Mouse (Mus musculus): ENCODE results near the gene Morn1. TPM values are rescaled to one million over a fixed set of nuclear protein-coding genes. Genes with fewer than 3 reads are reported as not detected.
A peak's percentile ranks its signal among the peaks of the same experiment; 100 is the strongest.

Morn1 gene
- polyA plus RNA-seq, 2 experiments, result 4.7 to 7.9 TPM

GRCm38 (mm10) chr4:155079666-155080065 is 6.7 kb upstream of the Morn1 start:
- H3K27ac ChIP-seq (replicated peaks; ENCODE audit: low read depth, low read length), result no peak overlapping the region
- H3K9ac ChIP-seq (ENCODE audit: low read depth, low read length, severe bottlenecking), result no peak overlapping the region
- peaks cover 83% of the 10 kb centered on the region for H3K36me3 ChIP-seq (ENCODE audit: control insufficient read depth, insufficient read depth, low read length)
- no peak overlapping the region for H3K4me3 ChIP-seq (replicated peaks; ENCODE audit: low read length)
- peaks cover 1% of the 10 kb centered on the region for H3K4me1 ChIP-seq (ENCODE audit: control insufficient read depth, insufficient read depth, low read length)
- DNase-seq (ENCODE audit: low spot score), result no peak
- no peaks in the 10 kb centered on the region for H3K9me3 ChIP-seq (ENCODE audit: control insufficient read depth, low read length)
- 89% methylated on average over 6 of the region's 6 CpGs for WGBS
- H3K4me2 ChIP-seq (replicated peaks; ENCODE audit: low read depth, low read length, severe bottlenecking), result no peak overlapping the region
- H3K27me3 ChIP-seq (ENCODE audit: control insufficient read depth, insufficient read depth, low read length), result no peaks in the 10 kb centered on the region
- no peak for ATAC-seq (ENCODE audit: low FRiP score, low read depth)
- TF ChIP-seq POLR2A (IDR thresholded peaks at IDR 0.05; ENCODE audit: borderline replicate concordance, extremely low read depth, insufficient read depth, insufficient read length), result no peak

DNA sequence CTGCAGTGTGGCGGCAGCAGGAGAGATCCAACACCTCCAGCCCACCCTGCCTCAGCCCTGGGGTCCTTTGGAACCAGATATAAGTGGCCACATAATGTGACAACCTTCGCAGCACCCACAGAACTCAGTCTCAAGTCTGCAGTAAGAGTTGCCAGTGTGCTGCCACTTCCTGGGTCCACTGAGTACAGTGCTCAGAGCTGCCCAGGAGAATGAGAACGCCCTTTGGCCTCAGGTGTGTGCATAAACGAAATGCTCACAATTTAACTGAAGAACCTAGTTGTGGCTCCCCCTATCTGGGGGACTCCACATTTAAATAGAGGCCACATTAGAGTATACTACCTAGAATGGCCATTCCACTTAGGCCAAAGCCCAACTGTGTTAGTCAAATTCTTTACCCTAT is 2.8 kb upstream of the Morn1 start:
- H3K4me3 ChIP-seq (replicated peaks; ENCODE audit: low read length), result no peak overlapping the region
- no peak for TF ChIP-seq POLR2A (IDR thresholded peaks at IDR 0.05; ENCODE audit: borderline replicate concordance, extremely low read depth, insufficient read depth, insufficient read length)
- H3K27ac ChIP-seq (replicated peaks; ENCODE audit: low read depth, low read length), result no peak overlapping the region
- no peaks in the 10 kb centered on the region for H3K27me3 ChIP-seq (ENCODE audit: control insufficient read depth, insufficient read depth, low read length)
- H3K9ac ChIP-seq (ENCODE audit: low read depth, low read length, severe bottlenecking), result no peak overlapping the region
- WGBS, result 88% methylated on average over 4 of the region's 4 CpGs
- peaks cover 44% of the 10 kb centered on the region for H3K36me3 ChIP-seq (ENCODE audit: control insufficient read depth, insufficient read depth, low read length)
- H3K4me2 ChIP-seq (replicated peaks; ENCODE audit: low read depth, low read length, severe bottlenecking), result no peak overlapping the region
- H3K9me3 ChIP-seq (ENCODE audit: control insufficient read depth, low read length), result no peaks in the 10 kb centered on the region
- DNase-seq (ENCODE audit: low spot score) (no peak), ATAC-seq (ENCODE audit: low FRiP score, low read depth) (no peak)
- peaks cover 18% of the 10 kb centered on the region for H3K4me1 ChIP-seq (ENCODE audit: control insufficient read depth, insufficient read depth, low read length)

GRCm38 (mm10) chr4:155084351-155084750 is 2.0 kb upstream of the Morn1 start:
- no peak for ATAC-seq (ENCODE audit: low FRiP score, low read depth)
- 94% methylated on average over 7 of the region's 7 CpGs for WGBS

DNA sequence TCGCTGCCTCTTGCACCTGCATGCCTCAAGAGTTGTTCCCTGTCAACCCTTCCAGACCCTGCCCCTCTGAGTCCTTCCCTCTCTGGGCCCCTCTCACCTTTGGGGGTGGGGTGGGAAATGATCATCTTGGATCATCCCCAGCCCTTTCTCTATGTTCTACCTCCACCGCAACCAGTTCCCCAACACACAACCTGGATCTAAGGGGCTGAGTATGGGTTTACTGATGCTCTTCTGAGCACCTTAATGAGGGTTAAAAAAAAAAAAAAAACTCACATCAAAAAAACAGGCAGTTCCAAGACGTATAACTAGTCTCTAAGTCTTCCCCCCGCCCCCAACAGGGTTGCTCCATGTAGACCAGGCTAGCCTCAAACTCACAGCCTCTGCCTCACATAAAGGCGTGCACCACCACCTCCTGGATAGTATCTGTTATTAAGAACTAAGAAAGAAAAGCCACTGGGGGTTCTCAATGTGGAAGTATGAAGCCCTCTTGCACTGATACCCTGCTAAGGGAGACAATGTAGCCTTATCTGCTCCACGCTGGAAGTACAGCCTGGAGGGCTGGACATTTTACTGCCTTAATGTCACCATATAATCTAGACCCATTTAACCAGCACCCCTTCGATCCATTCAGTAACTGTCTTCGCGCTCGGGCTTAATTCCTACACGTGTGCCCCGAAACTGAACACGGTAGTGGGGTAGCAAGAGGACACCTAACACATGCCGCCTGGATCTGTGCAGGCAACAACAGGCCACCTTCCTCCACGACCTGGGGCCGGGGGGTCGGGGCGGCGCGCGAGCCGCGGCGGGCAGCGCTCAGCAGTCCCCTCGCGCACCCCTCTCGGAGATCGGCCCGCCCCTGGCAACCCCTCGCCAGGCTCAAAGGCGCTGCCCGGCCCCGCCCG is 920 bp upstream of the Morn1 start:
- no peak for TF ChIP-seq POLR2A (IDR thresholded peaks at IDR 0.05; ENCODE audit: borderline replicate concordance, extremely low read depth, insufficient read depth, insufficient read length)
- Histone ChIP-seq H3K9me3 (ENCODE audit: control insufficient read depth, low read length) (no peaks in the 10 kb centered on the region), H3K9ac (ENCODE audit: low read depth, low read length, severe bottlenecking) (peak overlapping the region; percentile 91), H3K4me1 (ENCODE audit: control insufficient read depth, insufficient read depth, low read length) (peaks cover 18% of the 10 kb centered on the region), H3K4me2 (replicated peaks; ENCODE audit: low read depth, low read length, severe bottlenecking) (peak overlapping the region; percentile 83), H3K36me3 (ENCODE audit: control insufficient read depth, insufficient read depth, low read length) (peaks cover 38% of the 10 kb centered on the region), H3K27ac (replicated peaks; ENCODE audit: low read depth, low read length) (peak overlapping the region; percentile 91), H3K4me3 (replicated peaks; ENCODE audit: low read length) (peak overlapping the region; percentile 92), H3K27me3 (ENCODE audit: control insufficient read depth, insufficient read depth, low read length) (no peaks in the 10 kb centered on the region)
- DNase-seq (ENCODE audit: low spot score), result no peak
- ATAC-seq (ENCODE audit: low FRiP score, low read depth), result peak; percentile 53; the same call in 1 of the 2 replicates
- WGBS, result 7% methylated on average over 30 of the region's 35 CpGs

More at GRCm38 (mm10) chr4:155084351-155084750, 2.0 kb upstream of the Morn1 start:
- Histone ChIP-seq H3K4me1 (ENCODE audit: control insufficient read depth, insufficient read depth, low read length) (peaks cover 18% of the 10 kb centered on the region), H3K4me3 (replicated peaks; ENCODE audit: low read length) (no peak overlapping the region), H3K9me3 (ENCODE audit: control insufficient read depth, low read length) (no peaks in the 10 kb centered on the region), H3K36me3 (ENCODE audit: control insufficient read depth, insufficient read depth, low read length) (peaks cover 45% of the 10 kb centered on the region), H3K27me3 (ENCODE audit: control insufficient read depth, insufficient read depth, low read length) (no peaks in the 10 kb centered on the region), H3K9ac (ENCODE audit: low read depth, low read length, severe bottlenecking) (no peak overlapping the region), H3K27ac (replicated peaks; ENCODE audit: low read depth, low read length) (no peak overlapping the region), H3K4me2 (replicated peaks; ENCODE audit: low read depth, low read length, severe bottlenecking) (0 out of 2 replicates have a peak overlapping the region, but pooled peaks have one; percentile 83)
- TF ChIP-seq POLR2A (IDR thresholded peaks at IDR 0.05; ENCODE audit: borderline replicate concordance, extremely low read depth, insufficient read depth, insufficient read length), result no peak
- no peak for DNase-seq (ENCODE audit: low spot score)

DNA sequence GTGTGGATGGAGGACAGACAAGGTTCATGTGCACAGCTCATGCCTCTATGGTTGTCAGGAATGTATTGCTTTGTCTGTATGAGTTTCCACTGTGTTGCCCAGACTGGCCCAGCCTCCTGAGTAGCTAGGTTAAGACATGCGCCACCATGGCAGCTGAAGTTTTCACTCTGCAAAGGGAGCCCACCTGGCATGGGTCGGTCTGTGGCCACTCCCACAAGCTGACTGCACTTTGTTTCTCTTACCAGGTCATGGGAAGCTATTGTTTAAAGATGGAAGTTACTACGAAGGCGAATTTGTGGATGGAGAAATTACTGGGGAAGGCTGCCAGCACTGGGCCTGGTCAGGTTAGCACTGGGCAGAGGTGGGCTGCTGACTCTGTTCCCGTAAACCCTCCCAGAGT is 2.9 kb downstream of the Morn1 start:
- Histone ChIP-seq H3K27ac (replicated peaks; ENCODE audit: low read depth, low read length) (no peak overlapping the region), H3K4me2 (replicated peaks; ENCODE audit: low read depth, low read length, severe bottlenecking) (no peak overlapping the region), H3K4me3 (replicated peaks; ENCODE audit: low read length) (no peak overlapping the region), H3K9ac (ENCODE audit: low read depth, low read length, severe bottlenecking) (no peak overlapping the region), H3K4me1 (ENCODE audit: control insufficient read depth, insufficient read depth, low read length) (peaks cover 18% of the 10 kb centered on the region), H3K27me3 (ENCODE audit: control insufficient read depth, insufficient read depth, low read length) (no peaks in the 10 kb centered on the region), H3K36me3 (ENCODE audit: control insufficient read depth, insufficient read depth, low read length) (peaks cover 18% of the 10 kb centered on the region), H3K9me3 (ENCODE audit: control insufficient read depth, low read length) (no peaks in the 10 kb centered on the region)
- WGBS, result 90% methylated on average over 5 of the region's 5 CpGs
- no peak for TF ChIP-seq POLR2A (IDR thresholded peaks at IDR 0.05; ENCODE audit: borderline replicate concordance, extremely low read depth, insufficient read depth, insufficient read length)
- ATAC-seq (ENCODE audit: low FRiP score, low read depth) (no peak), DNase-seq (ENCODE audit: low spot score) (no peak)
